Mouse (Mus musculus): ENCODE data around the gene Farp1. TPM values are rescaled to one million over a fixed set of nuclear protein-coding genes. Genes with fewer than 3 reads are reported as not detected.

The Farp1 gene
- total RNA-seq, 1 experiment, result 8.6 TPM

- TF ChIP-seq CHD2 (IDR thresholded peaks at IDR 0.05; ENCODE audit: low read depth, low read length), result no peak
- H3K36me3 ChIP-seq (ENCODE audit: control insufficient read depth, insufficient read depth, low read length, poor library complexity, severe bottlenecking), result no peaks in the 10 kb centered on the region
- in situ Hi-C loops (cut with MboI; ENCODE audit: low sequenced_read_pairs in 2 of 2, unreplicated experiment in 2 of 2), result no loop called here
- peaks cover 0 to 21% of the 10 kb centered on the region in 2 experiments; a peak in 2 of 4 replicates for H3K4me1 ChIP-seq (ENCODE audit: control insufficient read depth in 2 of 2, insufficient read depth in 2 of 2, low read length in 2 of 2, poor library complexity in 1 of 2)
- H3K9ac ChIP-seq (ENCODE audit: insufficient read depth, low read depth, low read length, poor library complexity, severe bottlenecking), result no peak overlapping the region
- no peak overlapping the region for H3K4me3 ChIP-seq (ENCODE audit: insufficient read depth in 1 of 2, low read depth in 1 of 2, low read length in 2 of 2, poor library complexity in 1 of 2, severe bottlenecking in 1 of 2)
- H3K9me3 ChIP-seq (ENCODE audit: control insufficient read depth, insufficient read depth, low read depth, low read length), result no peaks in the 10 kb centered on the region
- DNase-seq (ENCODE audit: low read depth, low spot score), result no peak
- no peak overlapping the region for H3K27ac ChIP-seq (ENCODE audit: insufficient read depth, low read depth, low read length, poor library complexity, severe bottlenecking)
These were observed 66.5 kb downstream of the Farp1 start for GRCm38 (mm10) chr14:121101531-121101930.

- Histone ChIP-seq H3K4me1 (ENCODE audit: control insufficient read depth in 2 of 2, insufficient read depth in 2 of 2, low read length in 2 of 2, poor library complexity in 1 of 2) (peaks cover 0 to 24% of the 10 kb centered on the region in 2 experiments; a peak in 2 of 4 replicates), H3K4me3 (ENCODE audit: insufficient read depth in 1 of 2, low read depth in 1 of 2, low read length in 2 of 2, poor library complexity in 1 of 2, severe bottlenecking in 1 of 2) (no peak overlapping the region), H3K9ac (ENCODE audit: insufficient read depth, low read depth, low read length, poor library complexity, severe bottlenecking) (no peak overlapping the region), H3K36me3 (ENCODE audit: control insufficient read depth, insufficient read depth, low read length, poor library complexity, severe bottlenecking) (no peaks in the 10 kb centered on the region), H3K27ac (ENCODE audit: insufficient read depth, low read depth, low read length, poor library complexity, severe bottlenecking) (no peak overlapping the region), H3K9me3 (ENCODE audit: control insufficient read depth, insufficient read depth, low read depth, low read length) (no peaks in the 10 kb centered on the region)
- in situ Hi-C loops (cut with MboI; ENCODE audit: low sequenced_read_pairs in 2 of 2, unreplicated experiment in 2 of 2), result no loop called here
- DNase-seq (ENCODE audit: low read depth, low spot score), result no peak
- TF ChIP-seq CHD2 (IDR thresholded peaks at IDR 0.05; ENCODE audit: low read depth, low read length), result no peak
- TF ChIP-seq ZC3H11A (IDR thresholded peaks at IDR 0.05; ENCODE audit: borderline replicate concordance, low read depth, low read length), result no peak
- no peak for TF ChIP-seq MAFK (IDR thresholded peaks at IDR 0.05; ENCODE audit: insufficient read depth, low read depth, low read length)
- no peak for TF ChIP-seq HCFC1 (IDR thresholded peaks at IDR 0.05; ENCODE audit: borderline replicate concordance, insufficient read depth, low read length)
- no peak for TF ChIP-seq ZNF384 (IDR thresholded peaks at IDR 0.05; ENCODE audit: low read depth, low read length)
These were observed 67.6 kb downstream of the Farp1 start for GRCm38 (mm10) chr14:121102599-121102998.

- Histone ChIP-seq H3K4me1 (ENCODE audit: control insufficient read depth in 2 of 2, insufficient read depth in 2 of 2, low read length in 2 of 2, poor library complexity in 1 of 2) (peaks cover 0 to 26% of the 10 kb centered on the region in 2 experiments; a peak in 2 of 4 replicates), H3K9me3 (ENCODE audit: control insufficient read depth, insufficient read depth, low read depth, low read length) (no peaks in the 10 kb centered on the region), H3K4me3 (ENCODE audit: insufficient read depth in 1 of 2, low read depth in 1 of 2, low read length in 2 of 2, poor library complexity in 1 of 2, severe bottlenecking in 1 of 2) (no peak overlapping the region), H3K36me3 (ENCODE audit: control insufficient read depth, insufficient read depth, low read length, poor library complexity, severe bottlenecking) (no peaks in the 10 kb centered on the region), H3K9ac (ENCODE audit: insufficient read depth, low read depth, low read length, poor library complexity, severe bottlenecking) (no peak overlapping the region), H3K27ac (ENCODE audit: insufficient read depth, low read depth, low read length, poor library complexity, severe bottlenecking) (no peak overlapping the region)
- in situ Hi-C loops (cut with MboI; ENCODE audit: low sequenced_read_pairs in 2 of 2, unreplicated experiment in 2 of 2), result no loop called here
- TF ChIP-seq CHD2 (IDR thresholded peaks at IDR 0.05; ENCODE audit: low read depth, low read length) (no peak), HCFC1 (IDR thresholded peaks at IDR 0.05; ENCODE audit: borderline replicate concordance, insufficient read depth, low read length) (no peak), ZNF384 (IDR thresholded peaks at IDR 0.05; ENCODE audit: low read depth, low read length) (no peak), ZC3H11A (IDR thresholded peaks at IDR 0.05; ENCODE audit: borderline replicate concordance, low read depth, low read length) (no peak), MAFK (IDR thresholded peaks at IDR 0.05; ENCODE audit: insufficient read depth, low read depth, low read length) (no peak)
- DNase-seq (ENCODE audit: low read depth, low spot score), result no peak
These were observed 68.5 kb downstream of the Farp1 start for GRCm38 (mm10) chr14:121103459-121103858.

GRCm38 (mm10) chr14:121104760-121105329 is 69.8 kb downstream of the Farp1 start:
- H3K4me1 ChIP-seq (ENCODE audit: control insufficient read depth in 2 of 2, insufficient read depth in 2 of 2, low read length in 2 of 2, poor library complexity in 1 of 2), result peaks cover 0 to 29% of the 10 kb centered on the region in 2 experiments; a peak in 2 of 4 replicates
- no peak overlapping the region for H3K4me3 ChIP-seq (ENCODE audit: insufficient read depth in 1 of 2, low read depth in 1 of 2, low read length in 2 of 2, poor library complexity in 1 of 2, severe bottlenecking in 1 of 2)
- no peaks in the 10 kb centered on the region for H3K36me3 ChIP-seq (ENCODE audit: control insufficient read depth, insufficient read depth, low read length, poor library complexity, severe bottlenecking)
- DNase-seq (ENCODE audit: low read depth, low spot score), result peak; percentile 41
- in situ Hi-C loops (cut with MboI; ENCODE audit: low sequenced_read_pairs in 2 of 2, unreplicated experiment in 2 of 2), result no loop called here
- H3K9ac ChIP-seq (ENCODE audit: insufficient read depth, low read depth, low read length, poor library complexity, severe bottlenecking), result no peak overlapping the region
- TF ChIP-seq HCFC1 (IDR thresholded peaks at IDR 0.05; ENCODE audit: borderline replicate concordance, insufficient read depth, low read length), result no peak
- TF ChIP-seq ZC3H11A (IDR thresholded peaks at IDR 0.05; ENCODE audit: borderline replicate concordance, low read depth, low read length), result no peak
- TF ChIP-seq ZNF384 (IDR thresholded peaks at IDR 0.05; ENCODE audit: low read depth, low read length), result no peak
- TF ChIP-seq MAFK (IDR thresholded peaks at IDR 0.05; ENCODE audit: insufficient read depth, low read depth, low read length), result no peak
- TF ChIP-seq CHD2 (IDR thresholded peaks at IDR 0.05; ENCODE audit: low read depth, low read length), result no peak
- H3K9me3 ChIP-seq (ENCODE audit: control insufficient read depth, insufficient read depth, low read depth, low read length), result no peaks in the 10 kb centered on the region
- peak overlapping the region; percentile 2; the same call in 1 of the 2 replicates for H3K27ac ChIP-seq (ENCODE audit: insufficient read depth, low read depth, low read length, poor library complexity, severe bottlenecking)

GRCm38 (mm10) chr14:121106906-121107305 is 71.9 kb downstream of the Farp1 start:
- Histone ChIP-seq H3K9me3 (ENCODE audit: control insufficient read depth, insufficient read depth, low read depth, low read length) (no peaks in the 10 kb centered on the region), H3K4me3 (ENCODE audit: insufficient read depth in 1 of 2, low read depth in 1 of 2, low read length in 2 of 2, poor library complexity in 1 of 2, severe bottlenecking in 1 of 2) (no peak overlapping the region), H3K36me3 (ENCODE audit: control insufficient read depth, insufficient read depth, low read length, poor library complexity, severe bottlenecking) (no peaks in the 10 kb centered on the region), H3K4me1 (ENCODE audit: control insufficient read depth in 2 of 2, insufficient read depth in 2 of 2, low read length in 2 of 2, poor library complexity in 1 of 2) (peaks cover 0 to 26% of the 10 kb centered on the region in 2 experiments; a peak in 2 of 4 replicates), H3K9ac (ENCODE audit: insufficient read depth, low read depth, low read length, poor library complexity, severe bottlenecking) (no peak overlapping the region), H3K27ac (ENCODE audit: insufficient read depth, low read depth, low read length, poor library complexity, severe bottlenecking) (no peak overlapping the region)
- in situ Hi-C loops (cut with MboI; ENCODE audit: low sequenced_read_pairs in 2 of 2, unreplicated experiment in 2 of 2), result no loop called here
- DNase-seq (ENCODE audit: low read depth, low spot score), result no peak
- TF ChIP-seq ZC3H11A (IDR thresholded peaks at IDR 0.05; ENCODE audit: borderline replicate concordance, low read depth, low read length) (no peak), HCFC1 (IDR thresholded peaks at IDR 0.05; ENCODE audit: borderline replicate concordance, insufficient read depth, low read length) (no peak), CHD2 (IDR thresholded peaks at IDR 0.05; ENCODE audit: low read depth, low read length) (no peak), MAFK (IDR thresholded peaks at IDR 0.05; ENCODE audit: insufficient read depth, low read depth, low read length) (no peak), ZNF384 (IDR thresholded peaks at IDR 0.05; ENCODE audit: low read depth, low read length) (no peak)

Measured in ES-E14 (cell line).